Mouse (Mus musculus): ENCODE data around the gene Pcsk7.
A peak's percentile ranks its signal among the peaks of the same experiment; 100 is the strongest.

The Pcsk7 gene

DNA sequence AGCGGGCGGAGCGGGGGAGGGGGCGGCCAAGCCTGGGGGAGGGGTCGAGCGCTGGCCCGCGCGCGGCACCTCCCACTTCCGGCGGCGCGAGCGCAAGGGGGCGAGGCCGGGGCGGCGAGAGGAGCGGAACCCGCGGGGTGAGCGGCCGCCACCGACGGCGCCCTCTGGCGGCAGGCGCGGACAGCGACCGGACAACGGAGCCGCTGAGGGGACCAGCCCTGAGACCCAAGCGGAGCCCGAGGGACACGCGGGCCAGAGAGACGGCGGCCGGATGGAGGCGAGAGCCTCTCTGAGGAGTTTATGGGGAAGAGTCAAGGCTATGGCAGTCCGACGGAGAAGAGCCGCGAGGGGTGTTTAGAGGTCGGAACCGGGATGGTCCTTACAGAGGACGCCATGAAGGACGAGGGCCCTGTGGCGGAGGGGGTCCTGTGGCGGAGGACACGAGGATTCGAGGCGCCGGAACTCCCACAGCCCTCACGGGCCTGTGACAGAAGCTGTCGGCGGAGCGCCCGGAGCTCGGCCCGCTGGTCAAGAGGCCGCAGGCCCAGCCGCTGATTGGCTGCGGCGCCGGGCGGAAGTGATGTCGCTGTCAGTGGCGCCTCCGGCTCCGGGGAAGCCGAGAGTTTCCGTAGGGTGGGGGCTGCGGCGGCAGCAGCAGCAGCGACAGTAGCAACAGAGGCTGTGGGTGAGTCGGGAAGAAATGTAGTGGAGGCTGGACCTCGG, at the start of gene Pcsk7, which contains the start of gene Rnf214:
Gene Pcsk7, plus strand, starts transcription at position 143 of the 723 bp plus-strand sequence.
Gene Rnf214, minus strand, starts transcription at position 557 of the 723 bp plus-strand sequence.
- peak; percentile 89 for DNase-seq

DNA sequence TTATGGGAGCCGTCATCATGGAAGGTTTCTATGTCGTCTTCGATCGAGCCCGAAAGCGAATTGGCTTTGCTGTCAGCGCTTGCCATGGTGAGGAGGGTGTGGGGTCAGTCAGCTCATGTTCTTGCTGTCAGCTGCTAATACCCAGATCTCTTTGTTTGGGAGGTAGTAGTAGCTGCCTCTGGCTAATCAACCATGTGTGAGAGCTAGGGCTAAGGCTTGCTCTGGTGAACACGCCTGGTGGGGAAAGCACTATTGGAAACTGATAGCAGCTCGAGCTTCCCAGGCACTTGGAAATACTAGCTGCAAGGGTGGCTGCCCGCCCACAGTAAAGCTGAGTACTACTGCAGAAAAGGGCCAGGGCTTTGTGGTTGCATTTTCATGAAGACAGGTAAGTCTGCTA, 46.9 kb upstream of the Pcsk7 start:
- no peak for DNase-seq

DNA sequence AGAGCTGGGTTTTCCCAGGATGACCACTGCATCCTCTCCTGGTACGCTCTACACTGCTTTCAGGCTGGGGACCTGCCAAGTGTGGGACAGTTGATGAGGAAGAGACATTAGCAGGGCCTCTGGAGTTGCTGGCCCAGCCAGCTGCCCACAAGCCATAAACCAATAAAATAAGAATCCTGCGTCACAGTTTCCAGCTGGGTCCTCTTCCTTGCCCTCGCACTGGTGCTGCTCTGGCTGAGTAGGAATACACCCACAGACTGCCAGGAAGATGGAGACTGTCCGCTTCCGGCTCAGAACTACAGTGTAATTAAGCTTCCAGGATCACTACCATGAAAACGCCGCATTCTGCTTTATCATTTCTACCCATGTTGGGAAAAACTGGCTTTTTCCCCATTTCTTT, 44.5 kb upstream of the Pcsk7 start:
- no peak for DNase-seq

DNA sequence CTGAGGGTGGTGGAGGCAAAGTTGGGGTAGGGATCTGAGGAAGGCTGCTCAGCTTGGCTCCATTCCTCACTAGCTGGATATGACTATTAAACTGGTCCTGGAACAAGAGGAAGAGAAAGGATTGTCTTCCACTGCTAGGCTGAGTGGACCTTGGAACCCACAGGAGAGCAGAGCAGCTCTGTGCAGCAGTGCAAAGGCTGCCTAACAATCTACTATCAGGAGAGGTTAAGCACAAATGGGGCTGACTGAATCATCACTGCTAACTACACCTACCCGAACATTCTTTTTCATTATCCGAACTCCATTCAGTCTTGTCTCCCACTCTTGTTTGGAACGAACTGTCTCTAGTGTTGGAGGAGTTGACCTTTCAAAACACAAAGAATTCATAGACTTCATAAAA, 37.1 kb upstream of the Pcsk7 start:
- no peak for DNase-seq

DNA sequence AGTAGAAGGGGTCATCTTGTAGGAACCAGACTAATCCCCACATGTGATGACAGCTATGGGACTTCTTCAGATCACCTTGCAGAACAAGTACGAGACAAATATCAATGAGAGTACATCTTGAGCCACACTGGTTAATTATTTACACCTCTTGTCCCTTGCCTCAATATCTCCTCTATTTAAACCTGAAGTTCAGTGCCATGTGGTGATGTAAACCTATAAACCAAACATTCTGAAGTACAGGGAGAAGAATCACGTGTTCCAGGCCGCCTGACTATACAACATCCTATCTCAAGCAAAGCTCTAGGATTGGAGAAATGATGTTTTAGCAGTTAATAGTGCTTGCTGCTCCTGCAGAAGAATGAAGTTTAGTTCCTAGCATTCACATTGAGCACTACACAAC, 36.0 kb upstream of the Pcsk7 start:
- DNase-seq: no peak

DNA sequence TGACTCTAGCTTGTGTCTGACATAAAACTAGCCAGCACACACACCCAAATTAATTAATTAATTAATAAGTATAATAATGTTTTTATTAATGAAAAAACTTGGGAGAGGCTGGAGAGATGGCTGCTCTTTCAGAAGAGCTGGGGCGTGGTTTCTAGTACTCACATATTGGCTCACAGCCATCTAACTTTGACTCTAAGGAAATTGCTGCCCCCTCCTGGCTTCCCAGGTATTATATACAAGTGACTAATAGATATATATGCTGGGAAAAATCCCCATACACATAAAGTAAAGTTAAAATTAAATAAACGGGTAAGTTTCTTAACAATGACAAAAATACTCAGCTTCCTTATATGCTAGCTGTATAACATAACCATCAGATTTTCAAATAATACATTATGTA, 28.4 kb upstream of the Pcsk7 start:
- DNase-seq: no peak

DNA sequence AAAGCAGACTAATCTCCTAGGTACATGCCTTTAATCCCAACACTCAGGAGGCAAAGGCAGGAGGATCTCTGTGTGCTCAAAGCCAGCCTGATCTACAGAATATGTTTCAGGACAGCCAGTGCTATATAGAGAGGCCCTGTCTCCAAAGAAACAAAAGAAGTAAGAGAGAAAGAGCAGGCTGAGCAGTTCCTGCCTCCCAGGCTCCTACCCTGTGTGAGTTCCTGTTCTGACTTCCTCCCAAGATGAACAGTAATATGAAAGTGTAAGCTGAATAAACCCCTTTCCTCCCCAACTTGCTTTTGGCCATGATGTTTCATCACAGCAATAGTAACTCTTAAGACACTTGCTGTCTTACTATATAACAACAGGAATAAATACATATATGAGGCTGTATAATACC, 12.6 kb upstream of the Pcsk7 start:
- DNase-seq: no peak

DNA sequence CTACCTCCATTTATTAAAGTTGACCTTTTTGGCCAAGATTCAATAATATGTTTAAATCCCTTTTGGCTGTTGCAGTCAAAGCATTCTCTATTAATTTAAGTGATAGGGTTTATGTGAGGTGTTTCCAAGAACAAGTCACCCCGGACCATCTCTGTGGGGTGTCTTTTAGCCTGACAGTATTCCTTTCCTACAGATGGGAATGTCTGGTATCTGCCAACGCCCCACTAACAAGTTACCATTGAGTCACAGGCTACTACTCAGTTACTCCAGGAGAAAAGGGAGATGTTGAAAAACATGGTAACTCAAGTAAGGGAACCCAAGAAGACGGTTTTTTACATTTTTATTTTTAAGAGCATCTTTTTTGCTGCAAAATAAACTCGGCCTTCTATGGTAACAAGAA, 1.1 kb upstream of the Pcsk7 start:
- DNase-seq: no peak

DNA sequence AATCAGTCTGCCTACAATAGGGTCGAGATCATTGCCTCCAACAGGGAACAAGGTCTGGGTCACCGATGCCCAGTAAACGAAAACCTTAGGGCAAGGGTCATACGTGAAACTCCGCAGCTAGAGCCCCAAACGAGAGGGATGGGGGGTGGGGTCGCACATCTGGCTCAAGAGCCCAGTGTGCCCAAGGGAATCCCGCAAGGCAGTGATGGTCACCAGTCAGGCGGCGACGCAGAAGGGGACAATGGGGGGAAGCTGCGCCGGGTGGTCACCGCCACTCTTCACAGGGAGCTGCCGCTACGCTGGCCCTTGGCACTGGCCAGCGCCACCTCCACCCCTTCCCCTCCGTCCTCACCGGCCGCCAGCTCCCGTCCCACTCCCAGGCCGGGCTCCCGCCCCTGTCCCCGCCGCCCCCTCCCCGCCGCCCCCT, 473 bp upstream of the Pcsk7 start:
- peak; percentile 47 for DNase-seq

DNA sequence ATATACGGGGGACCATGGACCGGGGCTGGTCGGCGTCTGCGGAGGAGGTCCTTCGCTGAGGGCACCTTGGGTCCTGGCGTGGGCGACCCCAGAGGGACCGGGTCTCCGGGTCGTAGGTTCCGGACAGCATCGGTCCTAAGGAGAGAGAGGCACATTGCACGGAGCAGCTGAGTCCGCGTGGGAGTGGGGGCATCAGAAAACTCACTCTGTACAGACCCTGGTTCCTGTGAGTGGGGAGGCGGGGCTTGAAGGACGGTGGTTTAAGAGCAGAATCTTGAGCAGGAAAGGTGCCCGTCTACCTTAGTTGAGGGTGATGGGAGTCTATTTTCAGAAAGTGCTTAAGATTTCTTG, 756 bp downstream of the Pcsk7 start:
- no peak for DNase-seq

DNA sequence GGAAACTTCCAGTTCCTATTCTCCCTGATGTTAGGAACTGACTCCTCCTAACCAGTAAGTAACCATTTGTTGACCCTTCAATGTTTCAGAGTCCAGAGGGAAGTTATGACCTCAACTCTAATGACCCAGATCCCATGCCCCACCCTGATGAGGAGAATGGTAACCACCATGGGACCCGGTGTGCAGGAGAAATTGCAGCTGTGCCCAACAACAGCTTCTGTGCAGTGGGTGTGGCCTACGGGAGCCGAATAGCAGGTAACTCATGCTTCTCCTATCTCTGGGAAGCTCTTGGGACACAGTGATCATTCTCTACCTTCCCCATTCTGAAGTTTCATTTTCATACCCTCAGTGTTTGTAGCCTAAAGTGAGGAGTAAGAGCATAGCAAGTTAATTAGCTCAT, 4.7 kb downstream of the Pcsk7 start:
- DNase-seq: no peak

DNA sequence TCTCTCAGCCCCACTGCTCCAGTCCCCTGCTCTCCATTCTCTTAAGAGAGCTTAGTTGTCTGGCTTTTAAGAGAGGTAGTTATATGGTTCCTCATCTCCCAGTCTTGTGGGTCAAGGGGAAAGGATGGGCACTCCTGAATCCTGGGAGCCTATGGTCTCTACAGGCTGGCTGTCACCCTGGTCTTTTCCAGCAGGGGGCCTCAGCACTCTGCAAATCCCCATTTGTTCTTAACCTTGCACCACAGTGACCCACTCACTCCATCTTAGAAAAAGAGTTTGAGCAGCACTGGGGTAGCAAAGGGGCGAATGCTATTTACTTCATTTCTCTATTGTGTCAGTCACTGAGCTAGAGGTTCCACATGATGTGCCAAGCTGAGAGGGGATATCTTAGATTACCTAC, 5.4 kb downstream of the Pcsk7 start:
- DNase-seq: no peak

DNA sequence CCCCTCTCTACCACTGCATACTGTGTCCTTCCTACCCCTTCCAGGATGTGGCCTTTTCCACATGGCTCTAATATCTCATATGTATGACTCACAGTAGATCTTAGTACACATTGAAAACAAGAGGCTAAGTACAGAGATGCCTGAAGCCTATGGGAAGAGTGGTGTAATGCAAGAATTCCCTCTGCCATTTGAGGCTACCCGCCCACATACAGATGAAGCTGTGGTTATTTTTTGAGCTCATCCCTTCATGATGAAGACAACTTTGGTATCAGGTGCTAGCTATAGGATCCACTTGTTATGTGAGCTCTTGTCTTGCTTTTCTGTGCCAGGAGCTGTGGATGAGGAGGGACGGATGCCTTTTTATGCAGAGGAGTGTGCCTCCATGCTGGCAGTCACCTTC, 9.4 kb downstream of the Pcsk7 start:
- DNase-seq: no peak

DNA sequence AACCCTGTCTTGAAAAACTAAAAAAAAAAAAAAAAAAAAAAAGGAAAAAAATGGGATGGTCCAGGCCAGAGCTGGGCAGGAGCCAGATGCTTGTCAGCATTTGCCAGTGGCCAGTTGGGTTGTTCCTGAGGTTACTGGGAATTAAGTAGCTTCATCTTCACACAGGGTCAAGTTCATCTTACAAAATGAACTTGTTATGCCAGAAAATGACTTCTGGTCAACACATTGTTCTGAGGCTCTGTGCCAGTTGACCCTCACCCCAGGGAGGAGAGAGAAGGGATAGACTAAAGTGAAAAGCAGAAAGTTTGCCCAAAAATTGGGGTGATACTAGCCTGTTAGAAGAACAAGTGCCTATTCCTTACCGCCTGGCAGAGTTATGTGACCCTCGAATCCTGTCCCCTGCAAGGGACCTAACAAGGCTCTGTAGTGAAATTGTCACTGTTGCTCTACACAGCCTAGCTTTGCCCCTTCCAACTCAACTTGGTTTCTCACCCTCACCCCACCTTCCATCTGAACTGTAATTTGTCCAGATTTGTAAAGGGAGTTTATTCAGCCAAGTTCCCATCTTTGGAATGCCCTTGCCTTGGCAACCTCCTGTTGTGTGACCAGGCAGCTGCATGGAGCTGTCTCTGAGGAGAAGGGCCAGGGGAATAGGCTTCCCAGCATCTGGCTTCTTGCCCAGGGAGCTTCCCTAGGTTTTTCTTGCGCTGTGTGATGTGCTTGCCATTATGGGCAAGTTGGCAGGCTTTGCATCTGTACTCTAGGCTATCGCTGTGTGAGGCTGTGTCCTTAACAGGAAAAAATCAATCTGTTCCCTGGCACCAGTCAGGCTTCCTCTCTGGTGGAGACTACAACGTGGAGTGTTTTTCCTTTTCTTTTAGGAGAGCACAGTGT, 11.0 kb downstream of the Pcsk7 start:
- DNase-seq: no peak

DNA sequence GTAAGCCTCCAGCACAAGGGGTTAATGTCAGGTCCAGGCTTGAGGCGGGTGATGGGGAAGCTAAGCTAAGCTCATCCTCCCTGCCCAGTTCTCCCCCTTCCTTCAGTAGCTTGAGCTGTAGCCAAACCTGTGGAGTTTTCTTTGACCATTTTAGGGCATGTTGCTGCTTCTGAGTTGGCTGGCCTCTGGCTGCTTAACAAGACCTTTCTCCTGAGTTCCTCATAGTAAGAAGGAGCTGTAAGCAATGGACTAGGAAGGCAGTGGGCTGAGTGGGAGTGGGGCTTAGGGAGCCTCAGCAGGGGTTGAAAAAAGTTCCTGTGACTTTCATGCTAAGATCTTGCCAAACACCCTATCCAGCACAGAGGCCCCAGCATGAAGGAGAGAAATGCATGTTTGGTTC, 13.6 kb downstream of the Pcsk7 start:
- no peak for DNase-seq

DNA sequence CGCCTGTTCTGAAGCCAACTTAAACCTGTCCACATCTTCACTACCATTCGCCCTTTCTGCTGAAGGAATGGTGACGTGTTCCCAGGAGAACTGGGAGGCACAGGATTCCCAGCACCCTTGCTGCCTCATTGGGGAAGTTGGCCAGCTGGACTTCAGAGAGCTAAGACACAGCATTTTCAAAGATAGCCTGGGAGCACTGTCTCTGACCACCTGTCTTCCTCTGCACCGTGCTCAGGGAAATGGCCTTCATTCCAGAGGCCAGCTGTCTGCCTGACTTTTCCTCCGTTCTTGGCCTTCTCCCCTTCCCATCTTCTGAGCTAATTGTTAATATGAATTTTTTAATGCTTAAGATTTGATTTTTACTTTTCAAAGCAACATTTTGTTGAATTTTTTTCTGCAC, 23.0 kb downstream of the Pcsk7 start:
- DNase-seq: no peak

DNA sequence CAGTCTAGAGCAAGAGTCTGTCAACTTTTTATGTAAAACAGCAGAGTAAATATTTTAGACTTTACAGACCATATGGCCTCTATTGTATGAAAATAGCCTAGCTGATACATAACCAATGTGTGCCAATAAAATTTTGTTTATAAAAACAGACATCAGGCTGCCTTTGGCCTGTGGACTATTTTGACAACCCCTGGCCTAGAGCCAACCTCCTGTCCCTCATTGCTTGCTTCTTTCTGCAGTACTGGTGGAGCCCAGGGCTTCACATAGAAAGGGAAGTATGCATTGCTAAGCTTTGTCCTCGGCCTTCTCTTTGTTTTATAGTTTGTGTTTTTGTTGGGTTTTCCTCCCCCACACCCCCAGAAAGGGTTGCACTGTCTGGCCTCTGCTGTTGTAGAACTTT, 25.7 kb downstream of the Pcsk7 start:
- no peak for DNase-seq

DNA sequence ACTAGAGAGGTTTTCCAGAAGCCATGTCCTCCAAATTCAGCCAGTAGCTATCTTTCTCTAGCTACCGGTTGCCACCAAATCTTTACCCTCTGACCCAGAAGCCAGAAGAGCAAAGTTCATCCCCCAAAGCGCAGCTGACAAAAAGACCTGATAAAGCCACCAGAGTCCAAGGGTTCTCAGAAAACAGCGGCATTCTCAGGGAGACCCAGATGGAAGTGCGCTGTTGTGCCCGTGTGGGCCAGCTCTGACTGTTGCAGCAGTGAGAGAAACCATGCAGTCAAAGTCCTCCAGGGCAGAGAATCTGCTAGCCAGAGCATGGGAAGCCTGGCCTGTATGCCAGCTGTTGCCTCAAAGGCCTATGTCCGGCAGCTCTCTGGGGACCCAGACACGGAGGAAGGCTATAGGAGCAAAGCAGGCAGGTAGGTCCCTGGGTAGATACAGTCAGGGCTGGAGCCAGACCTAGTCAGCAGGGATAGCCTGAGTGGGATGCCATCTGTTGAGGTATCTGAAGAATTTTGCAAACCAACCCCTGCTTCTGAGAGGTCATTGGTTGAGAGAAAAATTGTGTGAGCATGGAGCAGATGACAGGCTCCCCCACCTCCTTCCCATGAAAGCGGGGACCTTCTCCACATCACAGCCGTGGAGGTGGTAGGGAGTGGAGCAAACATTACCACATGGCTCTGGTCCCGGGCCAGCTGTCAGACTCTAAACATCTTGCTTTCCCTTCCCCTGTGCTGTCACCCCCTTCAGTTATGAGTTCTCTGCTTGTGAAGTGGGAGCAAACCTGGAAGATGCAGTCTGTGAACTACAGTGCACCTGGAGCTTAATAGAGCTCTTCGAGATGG, 26.5 kb downstream of the Pcsk7 start:
- no peak for DNase-seq

DNA sequence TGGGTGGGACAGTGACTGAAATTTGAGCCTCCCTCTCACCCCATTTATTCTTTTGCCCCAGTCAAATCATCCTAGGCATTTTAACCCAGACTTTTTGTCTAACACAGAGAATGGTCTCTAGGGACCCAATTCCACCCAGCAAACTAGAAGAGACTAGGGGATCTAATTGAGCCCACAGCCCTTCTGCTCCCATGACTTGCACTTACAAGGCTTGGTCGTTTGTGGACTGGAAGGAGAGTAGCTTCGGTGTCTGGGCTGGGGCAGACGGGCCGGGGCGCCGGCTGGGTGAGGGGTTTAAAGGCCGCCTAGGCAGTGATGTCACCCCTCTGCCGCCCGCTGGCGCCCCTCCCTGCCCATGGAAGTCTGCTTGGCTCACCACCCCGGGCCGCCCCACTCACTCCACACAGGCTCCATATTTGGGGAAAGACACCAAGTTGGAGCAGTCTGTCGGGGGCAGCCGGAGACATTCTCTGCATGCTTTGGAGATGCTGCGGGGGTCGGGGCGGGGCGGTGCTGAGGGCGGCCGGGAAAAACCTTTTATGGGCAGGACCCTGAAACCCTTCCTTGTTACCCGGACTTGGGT, 29.4 kb downstream of the Pcsk7 start, which contains the start of gene Tagln:
Gene Tagln, minus strand, starts transcription at position 431 of the 583 bp plus-strand sequence.
- no peak for DNase-seq

DNA sequence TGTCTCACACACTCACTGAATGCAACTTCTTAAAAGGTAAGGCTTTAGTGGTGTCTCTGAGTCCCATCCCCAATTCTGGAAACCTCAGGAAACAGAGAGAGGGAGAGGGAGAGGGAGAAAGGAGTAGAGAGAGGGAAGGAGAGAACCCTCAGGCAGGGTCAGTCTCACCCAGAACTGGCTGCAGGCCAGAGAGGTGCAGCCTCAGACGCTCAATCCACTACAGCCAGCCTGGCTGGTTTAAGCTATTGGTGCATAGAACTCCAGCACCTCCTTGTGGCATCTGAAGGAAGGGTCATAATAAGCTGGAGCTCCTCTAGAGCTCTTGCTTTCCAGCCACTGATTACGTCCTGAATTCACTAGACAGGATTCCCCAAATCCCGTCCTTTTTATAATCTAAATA, 30.6 kb downstream of the Pcsk7 start:
- no peak for DNase-seq

DNA sequence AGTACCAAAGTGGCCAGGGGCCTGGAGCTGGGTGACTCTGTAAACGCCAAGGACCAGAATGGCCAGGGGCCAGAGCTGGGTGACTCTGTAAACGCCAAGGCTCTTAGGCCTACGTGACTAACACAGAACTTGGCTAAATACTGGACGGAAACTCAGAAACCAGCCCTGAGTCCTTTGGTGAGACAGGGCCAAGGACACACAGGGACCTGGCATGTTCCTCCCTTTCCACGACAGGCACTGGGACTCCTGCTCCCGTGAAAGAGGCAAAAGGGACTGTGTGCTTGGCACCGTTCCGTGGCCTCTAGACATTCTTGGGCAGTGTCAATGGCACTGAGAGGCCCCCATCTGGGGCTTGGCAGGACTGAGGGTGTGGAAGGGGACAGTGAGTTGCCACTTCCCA, 31.8 kb downstream of the Pcsk7 start:
- no peak for DNase-seq

DNA sequence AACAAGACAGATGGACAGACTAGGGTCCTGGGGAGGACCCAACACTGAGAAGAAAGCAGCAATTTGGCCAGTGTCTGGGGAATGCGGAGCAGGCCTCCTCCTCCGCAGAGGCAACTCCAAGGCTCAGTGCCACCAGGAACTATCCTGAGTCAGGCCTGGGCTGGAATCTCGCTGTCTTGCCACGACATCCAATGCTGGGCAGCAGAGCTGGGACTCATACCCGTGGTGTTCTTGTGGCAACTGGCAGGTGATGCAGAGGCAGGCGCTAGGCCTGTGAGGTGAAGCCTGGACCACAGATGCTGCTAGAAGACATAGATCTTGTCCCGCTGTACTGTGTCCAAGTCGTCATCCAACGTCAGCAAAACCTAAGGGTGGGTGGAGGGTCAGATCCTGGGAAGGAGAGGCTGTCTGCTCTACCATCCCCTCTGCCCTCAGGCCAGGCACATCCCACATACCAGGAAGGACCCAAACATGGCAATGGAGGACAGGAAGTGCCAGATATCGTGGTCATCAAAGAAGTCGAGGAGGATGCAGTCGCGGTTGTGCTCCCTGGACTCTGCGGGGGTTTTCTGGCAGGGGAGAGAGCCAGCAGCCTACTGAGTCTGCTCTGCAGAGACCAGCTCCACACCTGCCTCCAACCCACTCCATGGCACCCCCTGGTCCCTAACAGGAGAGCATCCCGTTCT, 32.8 kb downstream of the Pcsk7 start:
- DNase-seq: no peak

Data from cerebellum, adult 8-10 months (tissue).